Mouse (Mus musculus): ENCODE measurements around the gene Cggbp1.

DNA sequence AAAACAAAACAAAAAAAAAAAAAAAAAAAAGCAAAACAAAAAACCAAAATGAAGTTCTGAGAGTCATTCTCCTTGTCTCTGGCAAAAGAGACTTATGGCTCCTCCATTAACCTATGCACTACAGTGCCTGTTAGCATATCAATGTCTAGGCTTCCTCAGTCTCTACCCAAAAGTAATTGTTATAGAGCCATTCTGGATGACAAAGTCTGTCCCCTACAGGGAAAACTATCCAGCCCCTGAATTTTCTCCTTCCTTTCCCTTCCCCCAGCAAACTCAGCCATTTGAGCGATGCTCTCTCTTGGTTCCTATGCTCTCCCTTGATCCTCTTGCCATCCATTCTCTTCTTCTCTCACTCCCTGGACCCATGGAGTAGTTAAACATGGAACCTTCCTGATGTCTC is 24.0 kb downstream of the Cggbp1 start:
- TF ChIP-seq MYOG (IDR thresholded peaks at IDR 0.05; ENCODE audit: control insufficient read depth in 1 of 3, insufficient read depth in 1 of 3, insufficient read length in 2 of 3, low read depth in 2 of 3) (no peak), POLR2A (IDR thresholded peaks at IDR 0.05; ENCODE audit: insufficient read length, low read depth) (no peak), TCF12 (IDR thresholded peaks at IDR 0.05; ENCODE audit: insufficient read depth, poor library complexity, severe bottlenecking) (no peak), E2F4 (IDR thresholded peaks at IDR 0.05; ENCODE audit: insufficient read depth) (no peak), MAX (IDR thresholded peaks at IDR 0.05; ENCODE audit: low read depth) (no peak), USF1 (IDR thresholded peaks at IDR 0.05; ENCODE audit: low read depth) (no peak), MYOD1 (IDR thresholded peaks at IDR 0.05; ENCODE audit: control insufficient read depth in 1 of 3, insufficient read length in 2 of 3, low read depth in 2 of 3) (no peak)

Data from myocyte (in vitro differentiated cells).